Mouse (Mus musculus) MEL (cell line): Measurements from ENCODE around the gene Akirin1. TPM values are rescaled to one million over a fixed set of nuclear protein-coding genes. Genes with fewer than 3 reads are reported as not detected.

Experiments
- DNase-seq: peaks from one replicate; pipeline ENCODE4 v3.0.0; 2011; ENCODE audit warnings: low read depth, low spot score
- H3K27ac ChIP-seq: 2 replicates; pipeline ENCODE4 v1.5.1; 2012; ENCODE audit warnings: low read depth, mild to moderate bottlenecking, control low read depth, low read length, moderate library complexity; ENCODE audit not compliant: control insufficient read depth
- H3K27me3 ChIP-seq, 2 experiments: fragments of 150-350 bp in 1 of 2; sonication (generic) in 1 of 2; 2 replicates each; pipeline ENCODE4 v1.6.1; 2012; ENCODE audit warnings: low read length in 2 of 2, mild to moderate bottlenecking in 2 of 2, improper control_type of control experiment in 1 of 2, moderate library complexity in 1 of 2; ENCODE audit not compliant: insufficient read depth in 2 of 2, control insufficient read depth in 1 of 2
- H3K36me3 ChIP-seq, 2 experiments: 2 replicates each; pipeline ENCODE4 v1.6.1; 2012 to 2014; ENCODE audit warnings: low read length in 2 of 2, improper control_type of control experiment in 1 of 2, inconsistent platforms in 1 of 2, mild to moderate bottlenecking in 1 of 2; ENCODE audit not compliant: insufficient read depth in 2 of 2, control insufficient read depth in 1 of 2
- H3K4me1 ChIP-seq, 2 experiments: fragments of 150-350 bp in 1 of 2; sonication (generic) in 1 of 2; 2 replicates each; pipeline ENCODE4 v1.6.1; 2012; ENCODE audit warnings: low read length in 2 of 2, improper control_type of control experiment in 1 of 2, mild to moderate bottlenecking in 1 of 2; ENCODE audit not compliant: insufficient read depth in 2 of 2, control insufficient read depth in 1 of 2
- H3K4me3 ChIP-seq, 2 experiments: fragments of 150-350 bp in 1 of 2; sonication (generic) in 1 of 2; 2 replicates each; pipeline ENCODE4 v1.5.1; 2012; ENCODE audit warnings: low read depth in 2 of 2, low read length in 2 of 2, mild to moderate bottlenecking in 2 of 2, moderate library complexity in 2 of 2, control low read depth in 1 of 2, improper control_type of control experiment in 1 of 2; ENCODE audit not compliant: control insufficient read depth in 1 of 2, insufficient read depth in 1 of 2
- H3K79me2 ChIP-seq: 2 replicates; pipeline ENCODE4 v1.6.1; 2012; ENCODE audit warnings: mild to moderate bottlenecking, low read length, moderate library complexity; ENCODE audit not compliant: control insufficient read depth, poor library complexity, insufficient read depth
- H3K9ac ChIP-seq: 2 replicates; pipeline ENCODE4 v1.6.1; 2012; ENCODE audit warnings: low read depth, mild to moderate bottlenecking, control low read depth, low read length, moderate library complexity; ENCODE audit not compliant: control insufficient read depth, poor library complexity, severe bottlenecking
- H3K9me3 ChIP-seq: fragments of 150-350 bp; sonication (generic); replicated peaks from 2 replicates; pipeline ENCODE4 v1.6.1; 2012; ENCODE audit warnings: mild to moderate bottlenecking, low read length, improper control_type of control experiment, moderate library complexity; ENCODE audit not compliant: insufficient read depth
- BHLHE40 ChIP-seq: IDR thresholded peaks from 2 replicates; pipeline ENCODE4 v1.6.1; 2012; ENCODE audit warnings: low read depth, mild to moderate bottlenecking, inconsistent platforms, low read length, improper control_type of control experiment, borderline replicate concordance
- CHD1 ChIP-seq: IDR thresholded peaks from 2 replicates; pipeline ENCODE4 v1.6.1; 2012; ENCODE audit warnings: low read depth, mild to moderate bottlenecking, inconsistent platforms, low read length, improper control_type of control experiment
- CHD2 ChIP-seq: IDR thresholded peaks from 2 replicates; pipeline ENCODE4 v1.6.1; 2011; ENCODE audit warnings: low read length, improper control_type of control experiment
- CTCF ChIP-seq, 3 experiments: IDR thresholded peaks in 2 of 3; conservative IDR thresholded peaks in 1 of 3; 2 replicates each; pipeline ENCODE4 v1.5.1; 2011 to 2012; ENCODE audit warnings: low read length in 3 of 3, low read depth in 2 of 3, mild to moderate bottlenecking in 2 of 3, improper control_type of control experiment in 1 of 3, inconsistent platforms in 1 of 3, mixed read lengths in 1 of 3, moderate library complexity in 1 of 3; ENCODE audit not compliant: control insufficient read depth in 1 of 3, insufficient read depth in 1 of 3, poor library complexity in 1 of 3, severe bottlenecking in 1 of 3
- E2F4 ChIP-seq: IDR thresholded peaks from 2 replicates; pipeline ENCODE4 v1.6.1; 2011; ENCODE audit warnings: low read depth, low read length, improper control_type of control experiment, borderline replicate concordance
- EP300 ChIP-seq, 2 experiments: IDR thresholded peaks; 2 replicates each; pipeline ENCODE4 v1.6.1; 2011; ENCODE audit warnings: improper control_type of control experiment in 2 of 2, low read length in 2 of 2, low read depth in 1 of 2, mild to moderate bottlenecking in 1 of 2
- GABPA ChIP-seq: IDR thresholded peaks from 2 replicates; pipeline ENCODE4 v1.6.1; 2012; ENCODE audit warnings: low read depth, mild to moderate bottlenecking, inconsistent platforms, low read length, improper control_type of control experiment, moderate library complexity
- GATA1 ChIP-seq: IDR thresholded peaks from 2 replicates; pipeline ENCODE4 v1.6.1; 2011; ENCODE audit warnings: low read depth, low read length, improper control_type of control experiment
- HCFC1 ChIP-seq: IDR thresholded peaks from 2 replicates; pipeline ENCODE4 v1.6.1; 2012; ENCODE audit warnings: low read depth, mild to moderate bottlenecking, inconsistent platforms, low read length, improper control_type of control experiment, moderate library complexity
- MAFK ChIP-seq: IDR thresholded peaks from 2 replicates; pipeline ENCODE4 v1.6.1; 2011; ENCODE audit warnings: low read depth, mild to moderate bottlenecking, low read length, improper control_type of control experiment, borderline replicate concordance
- MAX ChIP-seq: IDR thresholded peaks from 2 replicates; pipeline ENCODE4 v1.6.1; 2011; ENCODE audit warnings: low read length, improper control_type of control experiment
- MEF2A ChIP-seq: IDR thresholded peaks from 2 replicates; pipeline ENCODE4 v1.6.1; 2014; ENCODE audit warnings: low read depth, mild to moderate bottlenecking, inconsistent platforms, low read length, improper control_type of control experiment; ENCODE audit not compliant: poor library complexity, insufficient replicate concordance, severe bottlenecking; ENCODE audit errors: extremely low read depth
- MYC ChIP-seq: IDR thresholded peaks from 2 replicates; pipeline ENCODE4 v1.6.1; 2011; ENCODE audit warnings: low read depth, mild to moderate bottlenecking, low read length, improper control_type of control experiment, moderate library complexity
- POLR2A ChIP-seq, 2 experiments: IDR thresholded peaks; 2 replicates each; pipeline ENCODE4 v1.6.1; 2011 to 2012; ENCODE audit warnings: low read length in 2 of 2, mild to moderate bottlenecking in 2 of 2, control low read depth in 1 of 2, improper control_type of control experiment in 1 of 2, low read depth in 1 of 2, moderate library complexity in 1 of 2; ENCODE audit not compliant: control insufficient read depth in 1 of 2, insufficient read depth in 1 of 2, poor library complexity in 1 of 2
- POLR2AphosphoS2 ChIP-seq: IDR thresholded peaks from 2 replicates; pipeline ENCODE4 v1.6.1; 2011; ENCODE audit warnings: low read length, improper control_type of control experiment
- POLR2AphosphoS5 ChIP-seq: IDR thresholded peaks from 2 replicates; pipeline ENCODE4 v1.6.1; 2012; ENCODE audit warnings: low read depth, borderline replicate concordance, mild to moderate bottlenecking, inconsistent platforms, low read length, moderate library complexity, mixed read lengths
- RAD21 ChIP-seq: IDR thresholded peaks from 2 replicates; pipeline ENCODE4 v1.6.1; 2011; ENCODE audit warnings: mild to moderate bottlenecking, low read depth, low read length, improper control_type of control experiment
- RCOR1 ChIP-seq: IDR thresholded peaks from 2 replicates; pipeline ENCODE4 v1.6.1; 2012; ENCODE audit warnings: low read depth, mild to moderate bottlenecking, inconsistent platforms, low read length, improper control_type of control experiment
- SIN3A ChIP-seq: IDR thresholded peaks from 2 replicates; pipeline ENCODE4 v1.6.1; 2012; ENCODE audit warnings: low read length, improper control_type of control experiment, inconsistent platforms
- SMC3 ChIP-seq: IDR thresholded peaks from 2 replicates; pipeline ENCODE4 v1.6.1; 2011; ENCODE audit warnings: low read depth, low read length, improper control_type of control experiment
- TAL1 ChIP-seq: IDR thresholded peaks from 2 replicates; pipeline ENCODE4 v1.6.1; 2012; ENCODE audit warnings: mild to moderate bottlenecking, inconsistent platforms, low read length, moderate library complexity, mixed read lengths
- TBP ChIP-seq: IDR thresholded peaks from 2 replicates; pipeline ENCODE4 v1.8.0; 2011; ENCODE audit warnings: low read depth, low read length, improper control_type of control experiment
- USF1 ChIP-seq: IDR thresholded peaks from 2 replicates; pipeline ENCODE4 v1.6.1; 2014; ENCODE audit warnings: low read depth, mild to moderate bottlenecking, inconsistent platforms, low read length, improper control_type of control experiment, moderate library complexity
- USF2 ChIP-seq, 2 experiments: IDR thresholded peaks; 2 replicates each; pipeline ENCODE4 v1.6.1; 2011 to 2012; ENCODE audit warnings: improper control_type of control experiment in 2 of 2, low read length in 2 of 2, borderline replicate concordance in 1 of 2, inconsistent platforms in 1 of 2, low read depth in 1 of 2, mild to moderate bottlenecking in 1 of 2; ENCODE audit not compliant: insufficient read depth in 1 of 2
- ZC3H11A ChIP-seq: IDR thresholded peaks from 2 replicates; pipeline ENCODE4 v1.6.1; 2012; ENCODE audit warnings: low read depth, mild to moderate bottlenecking, inconsistent platforms, low read length, improper control_type of control experiment
- ZNF384 ChIP-seq: IDR thresholded peaks from 2 replicates; pipeline ENCODE4 v1.6.1; 2012; ENCODE audit warnings: low read depth, mild to moderate bottlenecking, inconsistent platforms, low read length, improper control_type of control experiment
- polyA plus RNA-seq, 2 experiments: library from polyadenylated mRNA; stranded (reverse) in 1 of 2; unstranded in 1 of 2; fragments of >175 nt in 1 of 2; fragments of >200 nt in 1 of 2; gene quantifications; 2 replicates each; pipeline versions ENCODE4 v1.2.1 to v1.2.4; 2012; ENCODE audit warnings: low replicate concordance in 2 of 2, low read depth in 1 of 2; ENCODE audit not compliant: insufficient read length in 2 of 2, insufficient read depth in 1 of 2, missing spikeins in 1 of 2
- total RNA-seq: library from RNA; depleted of rRNA; stranded (reverse); fragments of 300-350 nt; gene quantifications from 2 replicates; pipeline ENCODE4 v1.2.3, GENCODE M21; 2012

Akirin1 gene
- total and polyA plus RNA-seq, 3 experiments, result 46.3 to 53.3 TPM; not detected in 1

GRCm38 (mm10) chr4:123793136-123793535, 43.0 kb upstream of the Akirin1 start:
- H3K27ac ChIP-seq, result no peak overlapping the region
- DNase-seq, result no peak

DNA sequence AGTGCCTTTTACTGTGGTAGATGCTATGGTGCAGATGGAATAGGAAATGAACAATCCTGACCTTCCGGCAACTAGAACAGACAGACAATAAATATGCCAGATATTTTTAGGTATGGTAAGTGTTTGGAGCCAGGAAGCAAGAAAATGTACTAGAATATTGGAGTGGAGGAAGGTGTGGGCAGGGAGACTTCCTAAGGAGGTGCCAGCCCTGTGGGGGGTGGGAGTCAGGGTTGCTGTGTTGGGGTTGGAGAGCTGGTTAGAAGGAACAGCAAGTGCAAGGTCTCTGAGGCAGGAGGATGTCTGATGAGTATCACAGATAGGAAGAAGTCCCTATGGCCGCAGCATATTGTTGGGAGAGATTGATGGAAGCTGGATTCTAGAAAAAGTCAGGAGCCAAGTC, 42.5 kb upstream of the Akirin1 start:
- H3K27ac ChIP-seq, result no peak overlapping the region
- no peaks in the 10 kb centered on the region for H3K9me3 ChIP-seq
- no peak overlapping the region for H3K9ac ChIP-seq
- no peak for DNase-seq
- TF ChIP-seq GATA1, result no peak
- no peak for TF ChIP-seq MYC
- TF ChIP-seq RCOR1, result no peak
- TF ChIP-seq CHD2, result no peak
- no peak for TF ChIP-seq POLR2AphosphoS2
- no peak for TF ChIP-seq TAL1
- no peak for TF ChIP-seq GABPA
- TF ChIP-seq SMC3, result no peak
- no peak for TF ChIP-seq BHLHE40
- TF ChIP-seq POLR2A (IDR thresholded peaks at IDR 0.05; ENCODE audit: control insufficient read depth in 1 of 2, insufficient read depth in 1 of 2, low read depth in 1 of 2, low read length in 2 of 2, poor library complexity in 1 of 2), result no peak
- no peak for TF ChIP-seq MAX
- TF ChIP-seq EP300 (IDR thresholded peaks at IDR 0.05; ENCODE audit: low read depth in 1 of 2, low read length in 2 of 2), result no peak
- no peak for TF ChIP-seq MEF2A
- no peak for TF ChIP-seq E2F4
- no peak for TF ChIP-seq USF2 (IDR thresholded peaks at IDR 0.05; ENCODE audit: borderline replicate concordance in 1 of 2, insufficient read depth in 1 of 2, low read depth in 1 of 2, low read length in 2 of 2)
- no peak for TF ChIP-seq MAFK
- TF ChIP-seq TBP, result no peak
- no peak for TF ChIP-seq ZC3H11A
- H3K4me3 ChIP-seq, result no peak overlapping the region
- 0 out of 4 replicates have a peak, but pooled peaks cover 0 to 2% of the 10 kb centered on the region in 2 experiments for H3K27me3 ChIP-seq
- H3K4me1 ChIP-seq, result no peaks in the 10 kb centered on the region
- H3K36me3 ChIP-seq, result no peaks in the 10 kb centered on the region
- no peaks in the 10 kb centered on the region for H3K79me2 ChIP-seq

More at GRCm38 (mm10) chr4:123793136-123793535, 43.0 kb upstream of the Akirin1 start:
- Histone ChIP-seq H3K4me3 (no peak overlapping the region), H3K9ac (no peak overlapping the region), H3K79me2 (no peaks in the 10 kb centered on the region), H3K9me3 (no peaks in the 10 kb centered on the region), H3K36me3 (no peaks in the 10 kb centered on the region), H3K4me1 (no peaks in the 10 kb centered on the region), H3K27me3 (0 out of 4 replicates have a peak, but pooled peaks cover 0 to 2% of the 10 kb centered on the region in 2 experiments)
- TF ChIP-seq CTCF (IDR thresholded peaks at IDR 0.05 in 2 of 3, conservative IDR thresholded peaks at IDR 0.05 in 1 of 3; ENCODE audit: control insufficient read depth in 1 of 3, insufficient read depth in 1 of 3, low read depth in 2 of 3, low read length in 3 of 3, poor library complexity in 1 of 3, severe bottlenecking in 1 of 3) (no peak), TAL1 (no peak), GABPA (no peak), GATA1 (no peak), RCOR1 (no peak), SIN3A (no peak), ZNF384 (no peak), POLR2AphosphoS5 (no peak), USF1 (no peak), USF2 (IDR thresholded peaks at IDR 0.05; ENCODE audit: borderline replicate concordance in 1 of 2, insufficient read depth in 1 of 2, low read depth in 1 of 2, low read length in 2 of 2) (no peak), CHD1 (no peak), POLR2A (IDR thresholded peaks at IDR 0.05; ENCODE audit: control insufficient read depth in 1 of 2, insufficient read depth in 1 of 2, low read depth in 1 of 2, low read length in 2 of 2, poor library complexity in 1 of 2) (no peak), HCFC1 (no peak), EP300 (IDR thresholded peaks at IDR 0.05; ENCODE audit: low read depth in 1 of 2, low read length in 2 of 2) (no peak), RAD21 (no peak), BHLHE40 (no peak)
